Mouse (Mus musculus) megakaryocyte, embryonic 14.5 days (primary cell): ENCODE measurements at regions not wholly inside any gene's neighbourhood (a gene's known extent, or its start where the extent isn't known, plus 50 kb on each side); places are given as distances from the start of the nearest gene placed in this dataset.

Source experiments
- H3K27me3 ChIP-seq: replicated peaks from 2 replicates; pipeline ENCODE3; 2012; ENCODE audit warnings: inconsistent platforms
- H3K36me3 ChIP-seq: replicated peaks from 2 replicates; pipeline ENCODE3; 2012; ENCODE audit warnings: low read length, inconsistent platforms, mixed read lengths
- H3K4me1 ChIP-seq: 2 replicates; pipeline ENCODE4 v1.6.1; 2012; ENCODE audit warnings: inconsistent platforms
- H3K4me3 ChIP-seq: replicated peaks from 2 replicates; pipeline ENCODE3; 2012; ENCODE audit warnings: moderate library complexity, mild to moderate bottlenecking, inconsistent platforms
- H3K9me3 ChIP-seq: 2 replicates; pipeline ENCODE4 v1.6.1; 2012; ENCODE audit warnings: inconsistent platforms
- FLI1 ChIP-seq: IDR thresholded peaks from 2 replicates; pipeline ENCODE4 v1.6.1; 2012; ENCODE audit warnings: low read length, inconsistent platforms, mixed read lengths
- GATA1 ChIP-seq: IDR thresholded peaks from 3 replicates; pipeline ENCODE4 v1.6.1; 2012; ENCODE audit warnings: mixed read lengths, low read length, inconsistent platforms, borderline replicate concordance

DNA sequence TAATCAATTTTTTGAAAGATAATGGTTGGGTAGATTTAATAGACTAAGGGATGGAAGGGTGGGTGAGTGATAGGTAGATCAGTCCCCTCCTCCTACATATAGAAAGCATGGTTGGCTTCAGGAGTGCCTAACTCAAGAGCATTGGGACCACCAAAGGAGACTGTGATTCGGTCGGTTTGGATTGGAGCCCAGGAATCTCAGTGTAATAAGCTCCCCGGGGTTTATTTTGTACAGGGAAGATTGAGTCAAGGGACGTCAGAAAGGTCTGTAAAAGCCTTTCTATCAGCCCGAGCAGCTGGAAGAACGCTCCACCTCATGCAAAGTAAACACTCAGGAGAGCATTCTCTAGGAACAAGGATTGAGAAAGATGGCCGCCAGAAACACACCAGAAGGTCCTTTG is 76.5 kb upstream of the Cops8 start:
- Histone ChIP-seq H3K9me3 (peaks cover 16% of the 10 kb centered on the region), H3K27me3 (no peaks in the 10 kb centered on the region), H3K36me3 (no peaks in the 10 kb centered on the region), H3K4me3 (no peak overlapping the region), H3K4me1 (no peaks in the 10 kb centered on the region)
- TF ChIP-seq FLI1 (no peak), GATA1 (no peak)

DNA sequence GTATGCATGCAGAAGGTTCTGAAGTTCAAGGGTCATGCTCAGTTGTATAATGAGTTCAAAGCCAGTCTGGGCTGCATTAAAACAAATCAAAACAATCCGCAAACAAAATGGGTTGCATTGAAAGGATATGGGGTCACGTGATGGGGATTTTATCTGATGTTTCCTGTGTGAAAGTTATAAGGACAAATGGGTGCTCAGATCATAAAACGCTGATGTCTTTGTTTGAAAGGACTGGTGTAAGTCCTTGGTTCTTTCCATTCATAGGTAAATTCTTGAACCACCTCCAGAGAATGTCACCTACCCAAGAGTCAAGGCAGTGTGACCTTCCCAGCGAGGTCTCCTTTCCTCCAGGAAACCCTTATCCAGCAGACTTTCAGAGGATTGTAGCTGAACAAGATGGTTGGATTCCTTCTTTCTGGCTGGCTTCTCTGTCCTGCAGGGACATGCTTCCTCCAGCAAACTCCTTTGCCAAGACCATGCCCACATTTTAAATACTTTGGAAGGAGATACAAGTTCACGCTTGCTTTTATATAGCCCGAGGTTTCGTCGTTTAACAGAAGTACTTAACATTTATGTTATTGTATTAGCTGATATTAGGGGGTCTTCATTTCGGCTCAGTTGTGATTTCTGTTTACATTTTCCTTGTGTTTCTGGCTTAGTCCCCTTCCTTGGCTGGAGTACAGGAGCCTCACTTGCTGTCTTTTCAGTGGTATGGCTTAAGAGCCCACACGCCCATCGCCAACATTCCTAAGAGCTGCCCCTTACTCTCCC is 74.6 kb upstream of the Cops8 start:
- Histone ChIP-seq H3K4me1 (no peaks in the 10 kb centered on the region), H3K27me3 (no peaks in the 10 kb centered on the region), H3K36me3 (no peaks in the 10 kb centered on the region), H3K4me3 (no peak overlapping the region), H3K9me3 (peaks cover 16% of the 10 kb centered on the region)
- no peak for TF ChIP-seq FLI1
- no peak for TF ChIP-seq GATA1

GRCm38 (mm10) chr1:90533481-90533880 is 69.3 kb upstream of the Cops8 start:
- H3K36me3 ChIP-seq: no peaks in the 10 kb centered on the region
- TF ChIP-seq FLI1: no peak
- no peak for TF ChIP-seq GATA1

GRCm38 (mm10) chr1:90536105-90536504 is 66.7 kb upstream of the Cops8 start:
- TF ChIP-seq FLI1 (no peak), GATA1 (no peak)
- H3K36me3 ChIP-seq: no peaks in the 10 kb centered on the region
- H3K4me3 ChIP-seq: peak overlapping the region; percentile 80
- H3K9me3 ChIP-seq: peaks cover 10% of the 10 kb centered on the region
- peaks cover 4% of the 10 kb centered on the region; the same call in 1 of the 2 replicates for H3K4me1 ChIP-seq
- H3K27me3 ChIP-seq: peaks cover 2% of the 10 kb centered on the region

More at GRCm38 (mm10) chr1:90533481-90533880, 69.3 kb upstream of the Cops8 start:
- Histone ChIP-seq H3K4me1 (peaks cover 4% of the 10 kb centered on the region; the same call in 1 of the 2 replicates), H3K9me3 (peaks cover 16% of the 10 kb centered on the region), H3K4me3 (no peak overlapping the region), H3K27me3 (peaks cover 2% of the 10 kb centered on the region)

DNA sequence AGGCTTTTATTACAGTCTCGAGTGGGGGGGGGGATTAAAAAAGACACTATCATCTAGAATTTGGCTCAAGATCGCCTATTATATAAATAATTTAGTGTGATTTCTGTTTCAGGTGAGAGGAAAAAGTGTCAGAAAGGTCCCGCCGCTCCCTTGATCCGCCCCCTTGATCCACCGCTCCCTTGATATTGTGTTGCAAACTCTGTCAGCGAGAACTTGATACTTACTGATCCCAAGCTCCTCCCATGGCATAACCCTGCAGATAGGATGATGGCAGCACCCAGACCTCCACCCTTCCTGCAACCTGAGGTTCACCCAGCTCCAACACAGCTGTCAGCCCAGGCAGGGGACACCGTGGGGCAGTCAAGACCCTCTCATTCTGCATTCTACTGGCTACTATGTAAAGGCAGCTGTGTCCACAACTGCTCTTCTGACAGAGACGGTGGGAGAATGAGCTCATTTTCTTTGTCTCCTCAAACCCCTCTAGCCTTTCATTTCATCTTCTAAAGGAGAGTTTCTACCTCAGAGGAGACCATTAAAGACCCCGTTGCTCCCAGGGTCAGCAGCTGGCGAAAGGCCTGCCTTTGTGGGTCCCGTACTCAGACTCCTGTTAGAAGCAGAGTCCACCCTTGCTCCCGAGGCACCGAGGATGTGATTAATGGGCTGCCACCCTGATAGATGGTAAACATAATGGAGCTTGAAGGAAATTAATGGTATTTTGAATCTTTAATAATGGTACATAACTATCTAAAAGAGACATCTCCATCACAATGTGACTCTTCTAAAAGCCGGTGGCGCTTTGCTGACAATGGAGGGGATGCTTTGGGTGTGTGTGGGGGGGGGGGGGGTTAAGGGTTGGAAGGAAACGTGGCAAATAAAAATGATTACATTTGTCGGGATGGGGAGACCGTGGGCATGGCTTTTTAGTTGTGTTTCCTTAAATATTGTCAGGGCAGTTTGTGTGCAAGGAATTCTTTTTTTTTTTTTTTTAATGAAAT is 58.7 kb upstream of the Cops8 start:
- Histone ChIP-seq H3K27me3 (no peaks in the 10 kb centered on the region), H3K36me3 (no peaks in the 10 kb centered on the region), H3K4me3 (no peak overlapping the region), H3K4me1 (no peaks in the 10 kb centered on the region), H3K9me3 (peaks cover 30% of the 10 kb centered on the region)
- TF ChIP-seq FLI1 (no peak), GATA1 (no peak)

- Histone ChIP-seq H3K36me3 (no peaks in the 10 kb centered on the region), H3K4me1 (no peaks in the 10 kb centered on the region), H3K9me3 (peaks cover 30% of the 10 kb centered on the region), H3K4me3 (no peak overlapping the region), H3K27me3 (no peaks in the 10 kb centered on the region)
- no peak for TF ChIP-seq GATA1
These were observed 57.8 kb upstream of the Cops8 start for GRCm38 (mm10) chr1:90544821-90545536.

DNA sequence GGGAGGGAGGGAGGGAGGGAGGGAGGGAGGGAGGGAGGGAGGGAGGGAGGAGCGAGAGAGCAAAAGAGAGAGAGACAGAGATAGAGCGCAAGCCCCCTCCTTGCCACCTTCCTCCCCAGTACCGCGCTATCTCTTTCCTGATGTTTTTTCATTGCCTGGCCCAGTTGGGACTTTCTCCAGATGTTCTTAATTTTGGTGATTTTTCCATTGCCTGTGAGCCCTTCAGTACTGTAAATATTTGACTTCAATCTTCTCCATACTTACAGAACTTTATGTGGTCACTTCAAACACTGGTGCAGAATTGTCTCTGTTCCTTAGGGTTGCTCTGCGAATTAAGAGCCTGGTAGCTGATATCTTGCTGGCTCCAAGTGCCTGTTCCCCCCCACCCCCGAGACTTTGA is 50.1 kb upstream of the Cops8 start:
- H3K36me3 ChIP-seq: no peaks in the 10 kb centered on the region
- no peaks in the 10 kb centered on the region for H3K4me1 ChIP-seq
- H3K9me3 ChIP-seq: peaks cover 11% of the 10 kb centered on the region
- H3K4me3 ChIP-seq: no peak overlapping the region
- H3K27me3 ChIP-seq: no peaks in the 10 kb centered on the region
- TF ChIP-seq FLI1: no peak
- TF ChIP-seq GATA1: no peak
